8 mouse cellular contexts compared by ENCODE assay signal in genomic region chr7:127195544-127196295, GRCm38 (mm10). TPM values are rescaled to one million over a fixed set of nuclear protein-coding genes. Genes with fewer than 3 reads are reported as not detected.
A peak's percentile ranks its signal among the peaks of the same experiment; 100 is the strongest.
DNase-seq lines count a peak whose midpoint lies in the region; ATAC-seq lines count a peak whose summit lies in the region.

Gene Cd2bp2 (minus strand): TSS chr7:127196050.

- peaks cover 61% of the 10 kb centered on the region for H3K36me3 ChIP-seq in lung, embryonic 16.5 days (ENCODE audit: control insufficient read depth, insufficient read depth, low read length)

- H3K27me3 ChIP-seq in lung, embryonic 16.5 days (ENCODE audit: control insufficient read depth, insufficient read depth, low read depth, low read length), result no peaks in the 10 kb centered on the region

- H3K4me1 ChIP-seq in lung, embryonic 16.5 days (replicated peaks; ENCODE audit: control insufficient read depth, insufficient read depth, low read length), result peaks cover 17% of the 10 kb centered on the region

- peak; percentile 97 for DNase-seq in MEL-GATA-1-ER (ENCODE audit: extremely low read depth, low read depth)
- peak; percentile 94 for DNase-seq in cerebellum, adult 8-10 months
- peak; percentile 97 for DNase-seq in forelimb bud, embryonic 11.5 days (ENCODE audit: low read depth, low spot score)
- peak; percentile 91 for DNase-seq in layer of hippocampus, adult 9-10 months (ENCODE audit: low spot score)
- DNase-seq in ovary, postnatal 10 days (ENCODE audit: low spot score), result peak; percentile 76
- DNase-seq in thymus, postnatal 10 days (ENCODE audit: low spot score in 2 of 2), result peak; percentile 93 to 96

- peak within 1 kb of the TSS; percentile 93 for H3K4me2 ChIP-seq in lung, embryonic 16.5 days (ENCODE audit: low read depth, low read length)

- peak within 1 kb of the TSS; percentile 85 for H3K9ac ChIP-seq in lung, embryonic 16.5 days (ENCODE audit: low read length)

- peak within 1 kb of the TSS; percentile 93 for H3K27ac ChIP-seq in lung, embryonic 16.5 days (ENCODE audit: low read length)

- peak within 1 kb of the TSS; percentile 91 for H3K4me3 ChIP-seq in lung, embryonic 16.5 days (ENCODE audit: low read length)

- under 1% methylated on average over 51 of the region's 51 CpGs for WGBS in lung, embryonic 16.5 days

- peak; percentile 93 to 96 for ATAC-seq in hematopoietic stem cell, adult 5-6 weeks (replicated peaks in 1 of 2; ENCODE audit: insufficient read depth in 1 of 2, low FRiP score in 2 of 2, low TSS enrichment in 1 of 2, low read depth in 1 of 2, poor library complexity in 2 of 2, severe bottlenecking in 2 of 2)
- ATAC-seq in lung, embryonic 16.5 days (ENCODE audit: low read depth), result peak; percentile 98

- no peaks in the 10 kb centered on the region for H3K9me3 ChIP-seq in lung, embryonic 16.5 days (ENCODE audit: control insufficient read depth, low read length)

RNA-seq across cellular contexts. Expression of gene Cd2bp2, which starts in this region (rescaled TPM):
- 32.0 and 63.9 TPM in 2 replicates for total RNA-seq in hematopoietic stem cell, adult 5-6 weeks (2017)
- polyA plus RNA-seq in lung, embryonic 16.5 days (2015; fragmentation: Nextera tagmentation; extraction: Ambion mirVana), result 53.9 and 54.0 TPM in 2 replicates

Comparison
In these comparisons a context has a peak if more than half of its experiments do, and no peak if none do; other contexts are left out.
1. Peak in every context shown above with its lines: DNase-seq, ATAC-seq, H3K4me3 ChIP-seq and H3K27ac ChIP-seq.